Mouse (Mus musculus) olfactory bulb, adult 2 months (tissue): ENCODE results near the gene Numbl. TPM values are rescaled to one million over a fixed set of nuclear protein-coding genes. Genes with fewer than 3 reads are reported as not detected.

Source experiments
- H3K27ac ChIP-seq: fragments of 200-500 bp; 2 replicates; pipeline ENCODE4 v1.5.1; 2012; ENCODE audit warnings: low read depth, low read length; ENCODE audit not compliant: insufficient read depth
- H3K4me1 ChIP-seq: fragments of 200-500 bp; 2 replicates; pipeline ENCODE4 v1.6.1; 2012; ENCODE audit warnings: low read length; ENCODE audit not compliant: control insufficient read depth, insufficient read depth
- H3K4me3 ChIP-seq: fragments of 200-500 bp; 2 replicates; pipeline ENCODE4 v1.5.1; 2012; ENCODE audit warnings: mild to moderate bottlenecking, low read depth, low read length, moderate library complexity; ENCODE audit not compliant: insufficient read depth
- CTCF ChIP-seq: fragments of 200-500 bp; IDR thresholded peaks from 2 replicates; pipeline ENCODE4 v1.5.1; 2012; ENCODE audit warnings: low read depth, mild to moderate bottlenecking, low read length, moderate library complexity; ENCODE audit not compliant: insufficient read depth
- POLR2A ChIP-seq: fragments of 200-500 bp; IDR thresholded peaks from 2 replicates; pipeline ENCODE4 v1.6.1; 2012; ENCODE audit warnings: mild to moderate bottlenecking, low read depth, low read length, moderate library complexity; ENCODE audit not compliant: insufficient read depth
- WGBS: fragments of 180-500 bp; shearing (Covaris S2); methylation state at CpG from one replicate; pipeline ENCODE4 v1.1.7; 2018; 5-methylcytosine and 5-hydroxymethylcytosine counted together
- polyA plus RNA-seq: library from polyadenylated mRNA; stranded (reverse); fragments of >200 nt; gene quantifications from 2 replicates; pipeline ENCODE4 v1.2.4, GENCODE M21; 2012; ENCODE audit warnings: low replicate concordance; ENCODE audit not compliant: missing spikeins, insufficient read depth, insufficient read length

Numbl gene
- polyA plus RNA-seq, 1 experiment: not detected

- Histone ChIP-seq H3K4me3 (no peak overlapping the region), H3K4me1 (peaks cover 14% of the 10 kb centered on the region), H3K27ac (no peak overlapping the region)
- TF ChIP-seq POLR2A (no peak), CTCF (no peak)
- 96% methylated on average over 11 of the region's 11 CpGs for WGBS
Measured at GRCm38 (mm10) chr7:27324161-27324560, 65.9 kb downstream of the Numbl start.

DNA sequence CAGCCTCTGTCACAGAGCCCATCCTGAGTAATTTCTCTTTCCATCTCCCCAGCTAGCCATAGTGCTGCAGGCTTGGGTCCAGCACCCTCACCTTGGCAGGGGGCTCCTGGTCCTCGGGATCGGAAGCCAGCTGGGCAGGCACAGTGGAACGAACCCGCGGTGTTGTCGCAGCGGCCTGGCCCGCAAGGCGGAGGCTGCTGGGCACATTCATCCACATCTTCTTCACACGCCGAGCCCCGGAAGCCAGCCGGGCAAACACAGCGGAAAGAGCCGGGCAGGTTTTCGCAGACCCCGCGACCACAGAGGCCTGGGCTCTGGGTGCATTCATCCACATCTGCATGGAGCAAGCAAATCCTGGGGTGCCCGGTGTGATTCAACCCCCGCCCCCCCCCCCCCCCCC, 66.7 kb downstream of the Numbl start:
- 76% methylated on average over 19 of the region's 20 CpGs for WGBS
- Histone ChIP-seq H3K4me1 (peaks cover 22% of the 10 kb centered on the region), H3K27ac (no peak overlapping the region), H3K4me3 (no peak overlapping the region)
- TF ChIP-seq CTCF (no peak), POLR2A (no peak)

GRCm38 (mm10) chr7:27325697-27326096, 67.5 kb downstream of the Numbl start:
- 0 out of 2 replicates have a peak overlapping the region, but pooled peaks have one; percentile 1 for H3K4me3 ChIP-seq
- H3K4me1 ChIP-seq: peaks cover 25% of the 10 kb centered on the region
- no peak overlapping the region for H3K27ac ChIP-seq
- 28% methylated on average over 24 of the region's 24 CpGs for WGBS
- TF ChIP-seq CTCF: no peak
- TF ChIP-seq POLR2A: peak; percentile 22; the same call in 1 of the 2 replicates

DNA sequence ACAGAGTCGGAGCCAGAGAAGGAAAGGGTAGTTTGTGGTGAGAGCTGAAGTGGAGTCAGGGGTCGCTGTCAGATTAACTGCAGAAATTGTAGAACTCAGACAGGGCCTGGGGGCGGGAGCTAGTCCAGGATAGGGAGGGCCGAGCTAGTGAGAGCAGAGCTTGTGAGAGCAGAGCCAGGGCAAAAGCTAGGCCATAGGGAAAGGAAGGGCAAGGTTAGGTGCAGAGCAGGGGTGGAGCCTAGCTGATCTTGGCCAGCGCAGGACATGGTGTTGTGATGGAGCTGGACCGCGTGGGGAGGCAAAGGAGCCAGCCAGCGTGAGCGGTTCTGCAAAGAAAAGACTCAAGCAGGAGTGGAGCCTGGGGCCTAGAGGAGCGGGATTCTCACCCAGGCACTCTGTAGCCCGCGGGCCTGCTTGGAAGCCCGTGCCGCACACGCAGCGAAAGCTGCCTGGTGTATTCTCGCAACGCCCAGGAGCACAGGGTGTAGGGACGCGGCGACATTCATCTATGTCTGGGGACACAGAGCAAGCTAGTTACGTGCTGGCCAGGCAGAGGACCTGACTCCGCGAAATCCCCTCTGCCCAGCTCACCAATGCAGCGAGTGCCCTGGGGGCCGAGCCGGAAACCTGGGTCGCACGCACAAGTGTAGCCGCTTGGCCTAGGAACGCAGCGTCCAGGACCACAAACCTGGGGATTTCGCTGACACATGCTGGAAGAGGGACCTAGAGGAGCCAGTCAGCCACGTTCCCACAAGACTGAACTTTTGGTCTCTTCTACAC, 68.1 kb downstream of the Numbl start:
- H3K4me1 ChIP-seq: peaks cover 31% of the 10 kb centered on the region
- no peak overlapping the region for H3K27ac ChIP-seq
- no peak overlapping the region for H3K4me3 ChIP-seq
- WGBS: 78% methylated on average over 34 of the region's 34 CpGs
- peak; percentile 4; the same call in 1 of the 2 replicates for TF ChIP-seq POLR2A
- TF ChIP-seq CTCF: no peak

GRCm38 (mm10) chr7:27327500-27327899, 69.3 kb downstream of the Numbl start:
- no peak for TF ChIP-seq POLR2A
- TF ChIP-seq CTCF: no peak
- Histone ChIP-seq H3K4me3 (no peak overlapping the region), H3K4me1 (peaks cover 41% of the 10 kb centered on the region), H3K27ac (no peak overlapping the region)
- 96% methylated on average over 8 of the region's 8 CpGs for WGBS

DNA sequence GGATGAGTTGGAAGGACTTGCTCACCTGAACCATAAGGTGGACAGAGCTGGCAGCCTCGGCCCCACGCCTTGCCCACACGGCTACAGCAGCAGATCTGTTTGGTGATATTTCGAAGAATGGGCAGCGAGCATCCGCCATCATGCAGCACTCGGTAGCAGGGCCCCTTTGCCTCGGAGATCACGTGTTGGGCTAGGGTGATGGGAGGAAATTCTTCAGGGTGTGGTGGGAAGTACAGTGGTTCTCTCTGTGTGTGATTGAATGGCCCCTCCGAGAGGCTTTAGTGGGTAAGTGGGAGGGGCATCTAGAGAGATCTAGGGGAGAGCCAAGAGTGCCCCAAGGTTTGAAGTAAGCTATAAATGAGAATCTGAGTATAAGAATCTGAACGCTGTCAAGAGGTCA, 69.9 kb downstream of the Numbl start:
- H3K4me3 ChIP-seq: no peak overlapping the region
- no peak overlapping the region for H3K27ac ChIP-seq
- H3K4me1 ChIP-seq: peaks cover 47% of the 10 kb centered on the region
- 92% methylated on average over 11 of the region's 11 CpGs for WGBS
- no peak for TF ChIP-seq CTCF
- TF ChIP-seq POLR2A: no peak

DNA sequence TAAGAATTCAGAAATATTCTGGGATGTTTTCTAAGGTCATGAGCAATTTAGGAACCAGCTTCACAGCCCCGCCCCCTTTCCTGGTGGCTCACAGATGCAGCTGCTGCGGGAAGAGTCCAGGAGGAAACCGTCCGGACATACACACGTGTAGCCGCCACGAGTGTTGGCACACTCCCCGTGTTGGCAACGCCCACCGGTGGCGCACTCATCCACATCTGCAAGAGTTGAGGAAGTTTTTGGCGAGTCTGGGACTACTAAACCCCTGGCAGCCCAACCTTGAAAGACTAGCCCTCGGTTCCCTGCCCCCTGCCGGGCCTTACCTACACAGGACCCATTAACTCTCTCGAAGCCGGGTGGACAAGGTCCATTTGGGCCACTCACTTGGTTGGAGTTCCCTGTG, 70.4 kb downstream of the Numbl start:
- Histone ChIP-seq H3K4me3 (no peak overlapping the region), H3K4me1 (peaks cover 51% of the 10 kb centered on the region), H3K27ac (no peak overlapping the region)
- TF ChIP-seq POLR2A: no peak
- no peak for TF ChIP-seq CTCF
- WGBS: 51% methylated on average over 16 of the region's 16 CpGs

DNA sequence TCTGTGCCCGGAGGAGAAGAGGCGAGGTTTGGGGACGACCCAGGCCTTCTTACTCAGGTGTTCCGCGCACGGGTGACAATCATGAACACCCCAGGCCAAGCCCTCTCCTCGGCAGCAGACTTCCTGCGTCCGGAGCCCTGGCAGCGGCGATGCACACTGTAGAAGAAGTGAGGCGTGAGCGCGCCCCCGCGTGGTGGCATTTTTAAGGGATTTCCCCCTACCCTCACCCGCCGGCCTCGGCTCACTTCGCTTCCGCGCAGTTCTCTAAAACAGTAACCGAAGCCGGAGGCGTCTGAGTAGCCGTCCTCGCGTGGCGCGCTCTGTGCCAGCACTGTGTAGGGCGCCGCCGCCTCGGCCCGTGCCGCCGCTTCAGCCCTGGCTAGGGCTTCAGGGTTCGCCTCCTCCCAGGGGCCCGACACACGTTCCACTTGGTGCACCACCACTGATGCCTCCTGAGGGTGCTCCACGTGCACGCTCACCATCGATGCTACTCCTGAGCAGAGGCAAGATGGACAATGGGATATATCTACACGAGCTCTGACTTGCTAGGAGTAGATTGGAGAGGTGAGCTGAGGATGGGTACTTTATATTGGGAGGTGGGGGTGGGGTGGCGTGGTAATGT, 71.2 kb downstream of the Numbl start:
- 12% methylated on average over 45 of the region's 45 CpGs for WGBS

GRCm38 (mm10) chr7:27329981-27330380, 71.7 kb downstream of the Numbl start:
- WGBS: 52% methylated on average over 17 of the region's 17 CpGs
- no peak overlapping the region for H3K4me3 ChIP-seq
- no peak for TF ChIP-seq POLR2A
- no peak for TF ChIP-seq CTCF
- H3K27ac ChIP-seq: no peak overlapping the region
- H3K4me1 ChIP-seq: peaks cover 53% of the 10 kb centered on the region

More for the DNA sequence above, 71.2 kb downstream of the Numbl start:
- TF ChIP-seq POLR2A: no peak
- peak; percentile 54 for TF ChIP-seq CTCF
- Histone ChIP-seq H3K4me1 (peaks cover 53% of the 10 kb centered on the region), H3K4me3 (peak overlapping the region; percentile 13; the same call in 1 of the 2 replicates), H3K27ac (no peak overlapping the region)
